In genomic region chr6:140280817-140281475, GRCm38 (mm10) we compare ENCODE assay signal across 11 mouse cellular contexts.
A peak's percentile ranks its signal among the peaks of the same experiment; 100 is the strongest.
DNase-seq lines count a peak whose midpoint lies in the region; ATAC-seq and TF ChIP-seq lines count a peak whose summit lies in the region.
"Had no signal": no experiment of that assay in that cellular context is flagged by ENCODE, and none has a peak within 500 bp of the region (broad histone marks: within the 10 kb centered on the region; RNA-seq: fewer than 3 reads in every experiment).

No protein-coding gene starts in this region.

- H3K9me3 ChIP-seq in limb, embryonic 12.5 days = no peaks in the 10 kb centered on the region
- H3K9me3 ChIP-seq in stomach, postnatal 0 days (ENCODE audit: control insufficient read depth, low read length) = no peaks in the 10 kb centered on the region
- H3K9me3 ChIP-seq: hindbrain, embryonic 13.5 days had no signal

- H3K4me1 ChIP-seq in limb, embryonic 12.5 days (replicated peaks) = peaks cover 32% of the 10 kb centered on the region
- peaks cover 3% of the 10 kb centered on the region; the same call in 1 of the 2 replicates for H3K4me1 ChIP-seq in stomach, postnatal 0 days (replicated peaks; ENCODE audit: control insufficient read depth, insufficient read depth)

- H3K9ac ChIP-seq in limb, embryonic 12.5 days (replicated peaks) = no peak overlapping the region
- no peak overlapping the region for H3K9ac ChIP-seq in stomach, postnatal 0 days (ENCODE audit: low read length)
- H3K9ac ChIP-seq: hindbrain, embryonic 13.5 days had no signal

- peak overlapping the region; percentile 21; the same call in 1 of the 2 replicates for H3K4me2 ChIP-seq in limb, embryonic 12.5 days
- no peak overlapping the region for H3K4me2 ChIP-seq in stomach, postnatal 0 days (replicated peaks; ENCODE audit: low read depth)
- H3K4me2 ChIP-seq: hindbrain, embryonic 13.5 days had no signal

- no peak for TF ChIP-seq CTCF in stomach, postnatal 0 days (IDR thresholded peaks at IDR 0.05; ENCODE audit: low read depth)

- no peak for TF ChIP-seq EP300 in stomach, postnatal 0 days (optimal IDR thresholded peaks at IDR 0.05)

- WGBS in limb, embryonic 12.5 days = 44% methylated on average over 9 of the region's 9 CpGs
- 18% methylated on average over 9 of the region's 9 CpGs for whole genome bisulfite sequencing in stomach, postnatal 0 days

- H3K27me3 ChIP-seq in limb, embryonic 12.5 days = no peaks in the 10 kb centered on the region
- no peaks in the 10 kb centered on the region for H3K27me3 ChIP-seq in stomach, postnatal 0 days (ENCODE audit: control insufficient read depth, insufficient read depth, low read length)
- H3K27me3 ChIP-seq: hindbrain, embryonic 13.5 days had no signal

- H3K27ac ChIP-seq in limb, embryonic 12.5 days = peak overlapping the region; percentile 71; the same call in 1 of the 2 replicates
- no peak overlapping the region for H3K27ac ChIP-seq in stomach, postnatal 0 days (replicated peaks)
- H3K27ac ChIP-seq: heart, adult 2 months; hindbrain, embryonic 13.5 days had no signal

- H3K36me3 ChIP-seq in limb, embryonic 12.5 days = no peaks in the 10 kb centered on the region
- H3K36me3 ChIP-seq in stomach, postnatal 0 days (ENCODE audit: control insufficient read depth, insufficient read depth, low read length) = no peaks in the 10 kb centered on the region
- H3K36me3 ChIP-seq: hindbrain, embryonic 13.5 days had no signal

- no peak overlapping the region for H3K4me3 ChIP-seq in limb, embryonic 12.5 days (replicated peaks)
- no peak overlapping the region for H3K4me3 ChIP-seq in stomach, postnatal 0 days (ENCODE audit: low read depth, low read length)
- H3K4me3 ChIP-seq: heart, adult 2 months; hindbrain, embryonic 13.5 days had no signal

- peak; percentile 74 for ATAC-seq in limb, embryonic 12.5 days (ENCODE audit: insufficient number of reproducible peaks, insufficient read depth, low FRiP score, low TSS enrichment, low read depth)
- ATAC-seq in stomach, postnatal 0 days (ENCODE audit: low FRiP score, low TSS enrichment) = peak; percentile 89

- peak; percentile 19 for DNase-seq in adrenal gland, postnatal 10 days
- no peak for DNase-seq in adrenal gland, adult (ENCODE audit: inconsistent age in 2 of 2, low spot score in 1 of 2)
- DNase-seq in testis, postnatal 14 days (ENCODE audit: low spot score) = peak; percentile 29
- no peak for DNase-seq in testis, postnatal 10 days (ENCODE audit: low spot score)
- peak; percentile 79 for DNase-seq in stomach, postnatal 0 days (ENCODE audit: low spot score)
- DNase-seq in layer of hippocampus, postnatal 36 days = no peak
- DNase-seq in left cerebral cortex, adult 11 months (ENCODE audit: low spot score) = no peak
- DNase-seq: cerebellum, postnatal 36 days; heart, adult 2 months had no signal

Comparison
In these comparisons a context has a peak if more than half of its experiments do, and no peak if none do; other contexts are left out.
1. DNase-seq: peak in adrenal gland, postnatal 10 days (single experiment), testis, postnatal 14 days (single experiment) and stomach, postnatal 0 days (single experiment); none in adrenal gland, adult (0 of 2), testis, postnatal 10 days (single experiment), layer of hippocampus, postnatal 36 days (0 of 2) and left cerebral cortex, adult 11 months (single experiment).